Mouse (Mus musculus) liver, embryonic 11.5 days (tissue): ENCODE data around the gene Rnf213. TPM values are rescaled to one million over a fixed set of nuclear protein-coding genes. Genes with fewer than 3 reads are reported as not detected.

Experiments used
- ATAC-seq: fragments of 200-750 bp; cut with Nextera tagmentation; replicated peaks from 2 replicates; pipeline ENCODE4 v1.8.0; 2017; ENCODE audit warnings: moderate number of reproducible peaks, mild to moderate bottlenecking, moderate TSS enrichment, moderate library complexity; ENCODE audit not compliant: low FRiP score
- DNase-seq: peaks from one replicate; pipeline ENCODE4 v3.0.0-alpha.2; 2017; ENCODE audit warnings: low spot score
- H3K27ac ChIP-seq: fragments of 300-500 bp; sonication (generic); 2 replicates; pipeline ENCODE4 v1.5.1; 2014; ENCODE audit warnings: mild to moderate bottlenecking, low read depth, low read length, control low read depth
- H3K27me3 ChIP-seq: fragments of 300-500 bp; sonication (generic); replicated peaks from 2 replicates; pipeline ENCODE4 v1.6.1; 2014; ENCODE audit warnings: low read length, mixed read lengths; ENCODE audit not compliant: control insufficient read depth, insufficient read depth
- H3K36me3 ChIP-seq: fragments of 300-500 bp; sonication (generic); 2 replicates; pipeline ENCODE4 v1.6.1; 2014; ENCODE audit warnings: mild to moderate bottlenecking, low read length, moderate library complexity, mixed read lengths; ENCODE audit not compliant: control insufficient read depth, insufficient read depth
- H3K4me1 ChIP-seq: fragments of 300-500 bp; sonication (generic); replicated peaks from 2 replicates; pipeline ENCODE4 v1.6.1; 2014; ENCODE audit warnings: low read length, mixed read lengths; ENCODE audit not compliant: control insufficient read depth, insufficient read depth
- H3K4me2 ChIP-seq: fragments of 300-500 bp; sonication (generic); 2 replicates; pipeline ENCODE4 v1.6.1; 2014; ENCODE audit warnings: mild to moderate bottlenecking, control low read depth, moderate library complexity
- H3K4me3 ChIP-seq: fragments of 300-500 bp; sonication (generic); 2 replicates; pipeline ENCODE4 v1.5.1; 2014; ENCODE audit warnings: low read depth, low read length, control low read depth
- H3K9ac ChIP-seq: fragments of 300-500 bp; sonication (generic); 2 replicates; pipeline ENCODE4 v1.6.1; 2014; ENCODE audit warnings: low read depth, low read length, control low read depth
- H3K9me3 ChIP-seq: fragments of 300-500 bp; sonication (generic); 2 replicates; pipeline ENCODE4 v1.6.1; 2016; ENCODE audit warnings: low read length, inconsistent platforms, mixed read lengths; ENCODE audit not compliant: control insufficient read depth
- WGBS: fragments of 180-500 bp; shearing (Covaris S2); extraction: QIAGEN DNeasy Blood & Tissue Kit; methylation state at CpG from one replicate; pipeline ENCODE4 v1.1.7; 2014; 5-methylcytosine and 5-hydroxymethylcytosine counted together
- polyA plus RNA-seq: library from polyadenylated mRNA; unstranded; fragments of >200 nt; fragmentation: Nextera tagmentation; extraction: Ambion mirVana; gene quantifications from 2 replicates; pipeline ENCODE4 v1.2.1, GENCODE M21; 2014

The Rnf213 gene
- polyA plus RNA-seq, 1 experiment from 2014 or later, result 8.0 TPM

GRCm38 (mm10) chr11:119394210-119394609, 1.3 kb downstream of the Rnf213 start:
- H3K9ac ChIP-seq, result 0 out of 2 replicates have a peak overlapping the region, but pooled peaks have one; percentile 3
- H3K9me3 ChIP-seq, result no peaks in the 10 kb centered on the region
- WGBS, result 47% methylated on average over 6 of the region's 6 CpGs
- ATAC-seq, result no peak
- H3K36me3 ChIP-seq, result no peaks in the 10 kb centered on the region; the same call in 1 of the 2 replicates
- H3K4me2 ChIP-seq, result peak overlapping the region; percentile 99
- H3K27me3 ChIP-seq, result peaks cover 5% of the 10 kb centered on the region
- no peak overlapping the region; the same call in 1 of the 2 replicates for H3K4me3 ChIP-seq
- peaks cover 29% of the 10 kb centered on the region for H3K4me1 ChIP-seq
- no peak for DNase-seq
- H3K27ac ChIP-seq, result no peak overlapping the region

- Histone ChIP-seq H3K27me3 (peaks cover 5% of the 10 kb centered on the region), H3K9me3 (no peaks in the 10 kb centered on the region), H3K4me3 (no peak overlapping the region), H3K4me1 (peaks cover 24% of the 10 kb centered on the region), H3K36me3 (no peaks in the 10 kb centered on the region; the same call in 1 of the 2 replicates), H3K27ac (no peak overlapping the region), H3K4me2 (no peak overlapping the region), H3K9ac (no peak overlapping the region)
- DNase-seq (no peak), ATAC-seq (no peak)
- WGBS, result 41% methylated on average over 7 of the region's 7 CpGs
Observed at GRCm38 (mm10) chr11:119395394-119395793, 2.5 kb downstream of the Rnf213 start.

GRCm38 (mm10) chr11:119395931-119396330, 3.0 kb downstream of the Rnf213 start:
- no peaks in the 10 kb centered on the region for H3K9me3 ChIP-seq
- H3K36me3 ChIP-seq, result no peaks in the 10 kb centered on the region; the same call in 1 of the 2 replicates
- H3K4me2 ChIP-seq, result no peak overlapping the region
- WGBS, result 43% methylated on average over 13 of the region's 13 CpGs
- H3K27ac ChIP-seq, result no peak overlapping the region
- no peak overlapping the region for H3K9ac ChIP-seq
- DNase-seq (no peak), ATAC-seq (no peak)
- peaks cover 5% of the 10 kb centered on the region; the same call in 1 of the 2 replicates for H3K27me3 ChIP-seq
- peaks cover 24% of the 10 kb centered on the region for H3K4me1 ChIP-seq
- no peak overlapping the region for H3K4me3 ChIP-seq

GRCm38 (mm10) chr11:119396461-119396860, 3.6 kb downstream of the Rnf213 start:
- peaks cover 5% of the 10 kb centered on the region; the same call in 1 of the 2 replicates for H3K27me3 ChIP-seq
- no peak overlapping the region for H3K27ac ChIP-seq
- no peak for DNase-seq
- ATAC-seq, result no peak
- 73% methylated on average over 7 of the region's 7 CpGs for WGBS
- no peaks in the 10 kb centered on the region for H3K9me3 ChIP-seq
- H3K9ac ChIP-seq, result no peak overlapping the region
- H3K36me3 ChIP-seq, result no peaks in the 10 kb centered on the region; the same call in 1 of the 2 replicates
- H3K4me3 ChIP-seq, result no peak overlapping the region
- H3K4me2 ChIP-seq, result no peak overlapping the region
- H3K4me1 ChIP-seq, result peaks cover 19% of the 10 kb centered on the region

GRCm38 (mm10) chr11:119402501-119403160, 9.7 kb downstream of the Rnf213 start:
- H3K9me3 ChIP-seq, result no peaks in the 10 kb centered on the region
- H3K4me3 ChIP-seq, result no peak overlapping the region
- no peak overlapping the region for H3K9ac ChIP-seq
- no peaks in the 10 kb centered on the region for H3K27me3 ChIP-seq
- H3K4me1 ChIP-seq, result no peaks in the 10 kb centered on the region; the same call in 1 of the 2 replicates
- DNase-seq (no peak), ATAC-seq (no peak)
- H3K27ac ChIP-seq, result no peak overlapping the region
- H3K36me3 ChIP-seq, result peaks cover 3% of the 10 kb centered on the region
- H3K4me2 ChIP-seq, result no peak overlapping the region
- WGBS, result 55% methylated on average over 11 of the region's 11 CpGs

GRCm38 (mm10) chr11:119404627-119405026, 11.7 kb downstream of the Rnf213 start:
- Histone ChIP-seq H3K4me1 (no peaks in the 10 kb centered on the region; the same call in 1 of the 2 replicates), H3K36me3 (peaks cover 6% of the 10 kb centered on the region), H3K27me3 (no peaks in the 10 kb centered on the region), H3K4me3 (no peak overlapping the region), H3K9ac (no peak overlapping the region), H3K4me2 (no peak overlapping the region), H3K27ac (no peak overlapping the region), H3K9me3 (no peaks in the 10 kb centered on the region)
- WGBS, result 61% methylated on average over 5 of the region's 5 CpGs
- no peak for ATAC-seq
- no peak for DNase-seq

GRCm38 (mm10) chr11:119407381-119407780, 14.5 kb downstream of the Rnf213 start:
- Histone ChIP-seq H3K4me1 (no peaks in the 10 kb centered on the region; the same call in 1 of the 2 replicates), H3K36me3 (peaks cover 10% of the 10 kb centered on the region), H3K9ac (no peak overlapping the region), H3K4me2 (no peak overlapping the region), H3K27me3 (no peaks in the 10 kb centered on the region), H3K4me3 (no peak overlapping the region), H3K9me3 (no peaks in the 10 kb centered on the region), H3K27ac (no peak overlapping the region)
- DNase-seq, result no peak
- no peak for ATAC-seq
- WGBS, result 91% methylated on average over 6 of the region's 6 CpGs

GRCm38 (mm10) chr11:119407977-119408376, 15.1 kb downstream of the Rnf213 start:
- H3K4me1 ChIP-seq, result no peaks in the 10 kb centered on the region; the same call in 1 of the 2 replicates
- no peak overlapping the region for H3K9ac ChIP-seq
- WGBS, result 52% methylated on average over 5 of the region's 5 CpGs
- H3K27me3 ChIP-seq, result no peaks in the 10 kb centered on the region
- no peak for DNase-seq
- H3K27ac ChIP-seq, result no peak overlapping the region
- H3K4me3 ChIP-seq, result no peak overlapping the region
- H3K9me3 ChIP-seq, result no peaks in the 10 kb centered on the region
- H3K4me2 ChIP-seq, result no peak overlapping the region
- no peak for ATAC-seq
- peaks cover 10% of the 10 kb centered on the region for H3K36me3 ChIP-seq
